Mouse (Mus musculus) cerebellum, adult 2 months (tissue): ENCODE results near the gene A730061H03Rik.

Experiments
- CTCF ChIP-seq: fragments of 200-500 bp; IDR thresholded peaks from 2 replicates; pipeline ENCODE4 v1.5.1; 2011; ENCODE audit warnings: low read depth, mild to moderate bottlenecking, control low read depth, low read length, moderate library complexity, borderline replicate concordance; ENCODE audit not compliant: insufficient read depth
- POLR2A ChIP-seq: fragments of 200-500 bp; IDR thresholded peaks from 2 replicates; pipeline ENCODE4 v1.6.1; 2011; ENCODE audit warnings: low read length, control low read depth, borderline replicate concordance; ENCODE audit not compliant: insufficient read depth

- TF ChIP-seq POLR2A: no peak
- TF ChIP-seq CTCF: no peak
Measured at GRCm38 (mm10) chr14:55524785-55525184, 35.4 kb downstream of the A730061H03Rik start, which contains the start of gene Nrl.
